Mouse (Mus musculus) cerebellum, adult 9-10 months (tissue): ENCODE results near the gene Zfp710.

Experiments used
- DNase-seq: peaks from one replicate; pipeline ENCODE4 v3.0.0; 2022

The Zfp710 gene

GRCm38 (mm10) chr7:80081586-80082554, 57.3 kb downstream of the Zfp710 start:
- no peak for DNase-seq

GRCm38 (mm10) chr7:80084484-80084931, 59.9 kb downstream of the Zfp710 start:
- DNase-seq: no peak

DNA sequence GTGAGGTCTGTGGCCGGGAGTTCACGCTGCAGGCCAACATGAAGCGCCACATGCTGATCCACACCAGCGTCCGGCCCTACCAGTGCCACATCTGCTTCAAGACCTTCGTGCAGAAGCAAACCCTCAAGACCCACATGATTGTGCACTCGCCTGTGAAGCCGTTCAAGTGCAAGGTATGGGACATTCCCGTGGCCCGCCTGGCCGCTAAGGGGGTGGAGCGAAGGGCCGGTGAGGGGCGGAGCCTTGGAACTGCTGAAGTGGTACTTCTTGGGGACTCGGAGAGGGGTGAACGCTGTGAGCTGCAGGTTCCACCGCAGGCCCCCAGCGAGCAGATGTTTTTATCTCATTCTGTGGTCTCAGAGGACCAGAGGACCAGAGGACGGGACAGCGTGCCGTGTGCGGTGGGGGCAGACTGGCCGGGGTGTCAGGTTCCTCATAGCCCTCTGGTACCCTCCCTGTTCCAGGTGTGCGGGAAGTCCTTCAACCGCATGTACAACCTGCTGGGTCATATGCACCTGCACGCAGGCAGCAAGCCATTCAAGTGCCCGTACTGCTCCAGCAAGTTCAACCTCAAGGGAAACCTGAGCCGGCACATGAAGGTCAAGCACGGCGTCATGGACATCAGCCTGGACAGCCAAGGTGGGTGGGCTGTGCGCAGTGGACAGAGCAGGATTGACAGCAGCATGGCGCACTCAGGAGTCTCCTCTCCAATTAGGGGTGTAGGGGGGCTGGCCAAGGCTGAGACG, 61.5 kb downstream of the Zfp710 start:
- DNase-seq: no peak

DNA sequence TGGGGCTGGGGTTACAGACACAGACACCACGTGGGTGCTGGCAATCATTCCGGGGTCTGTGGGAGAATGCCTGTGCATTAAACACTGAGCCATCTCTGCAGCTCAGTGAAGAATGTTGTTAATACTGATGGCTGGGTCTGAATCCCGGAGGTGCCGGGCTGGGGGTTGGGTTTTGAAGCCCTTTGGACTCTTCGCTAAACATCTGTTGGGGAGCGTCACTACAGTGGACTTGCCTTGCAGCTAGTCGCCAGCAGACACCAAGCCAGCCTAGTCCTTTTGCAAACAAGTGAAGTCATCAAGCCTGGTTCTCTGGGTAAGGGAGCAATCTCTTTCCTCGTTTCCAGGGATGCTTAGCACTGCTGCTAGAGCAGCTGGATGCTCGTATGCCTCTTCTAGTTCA, 63.6 kb downstream of the Zfp710 start:
- no peak for DNase-seq

GRCm38 (mm10) chr7:80090191-80091003, 65.8 kb downstream of the Zfp710 start:
- DNase-seq: no peak

DNA sequence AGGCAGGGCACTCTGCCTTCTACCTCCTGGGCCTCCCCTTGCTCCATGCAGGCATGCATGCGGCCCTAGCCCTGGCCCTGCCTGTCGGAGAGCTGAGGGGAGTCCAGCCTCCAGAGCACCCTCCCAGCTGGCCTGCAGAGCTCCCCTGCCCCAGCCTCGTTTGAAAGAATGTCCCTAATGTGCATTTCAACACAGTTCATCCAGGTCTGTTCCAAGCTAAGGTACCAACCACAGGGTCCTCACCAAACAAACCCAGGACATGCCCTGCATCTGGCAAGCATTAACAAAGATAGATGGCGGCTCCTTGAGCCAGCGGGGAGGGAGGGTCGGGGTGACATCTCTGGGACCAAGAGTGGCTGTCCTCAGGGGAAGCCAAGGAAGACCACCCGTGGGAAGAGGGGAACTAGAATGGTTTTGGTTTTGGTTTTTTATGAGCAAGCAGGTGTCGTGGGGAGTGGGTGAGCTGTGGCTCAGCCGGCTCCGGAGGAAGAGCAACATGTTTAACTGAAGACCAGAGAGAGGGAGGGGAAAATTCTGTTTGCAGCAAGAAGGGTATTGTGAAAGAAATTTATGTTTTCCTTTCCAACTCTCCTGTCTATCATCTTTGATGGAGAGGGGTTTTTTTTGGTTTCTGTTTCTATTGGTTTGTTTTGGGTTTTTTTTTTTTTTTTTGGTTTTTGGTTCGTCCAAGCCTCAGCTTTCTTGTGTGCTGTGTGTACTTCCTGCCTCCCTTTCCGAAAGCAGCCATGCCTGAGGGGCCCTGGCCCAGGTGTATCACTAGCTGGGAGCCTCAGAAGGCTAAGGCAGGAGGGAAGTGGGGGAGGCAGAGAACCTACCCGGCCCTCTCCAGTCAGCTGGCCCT, 66.6 kb downstream of the Zfp710 start:
- no peak for DNase-seq

DNA sequence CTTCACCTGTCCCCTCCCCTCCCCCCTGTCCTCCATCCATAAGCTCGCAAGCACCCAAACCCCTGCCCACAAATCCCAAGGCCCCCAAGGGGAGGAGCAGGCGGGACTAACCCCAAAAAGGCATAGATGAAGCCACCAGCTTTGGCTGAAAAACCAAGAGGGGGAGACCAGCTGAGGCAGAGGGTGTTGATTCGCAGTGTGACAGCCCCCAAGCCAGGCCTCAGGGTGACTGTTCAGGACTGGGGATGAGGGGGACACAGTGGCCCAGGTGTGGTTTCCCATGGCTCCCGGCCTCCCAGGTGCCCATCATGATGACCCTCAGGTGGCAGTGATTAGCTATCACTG, 67.2 kb downstream of the Zfp710 start:
- no peak for DNase-seq

DNA sequence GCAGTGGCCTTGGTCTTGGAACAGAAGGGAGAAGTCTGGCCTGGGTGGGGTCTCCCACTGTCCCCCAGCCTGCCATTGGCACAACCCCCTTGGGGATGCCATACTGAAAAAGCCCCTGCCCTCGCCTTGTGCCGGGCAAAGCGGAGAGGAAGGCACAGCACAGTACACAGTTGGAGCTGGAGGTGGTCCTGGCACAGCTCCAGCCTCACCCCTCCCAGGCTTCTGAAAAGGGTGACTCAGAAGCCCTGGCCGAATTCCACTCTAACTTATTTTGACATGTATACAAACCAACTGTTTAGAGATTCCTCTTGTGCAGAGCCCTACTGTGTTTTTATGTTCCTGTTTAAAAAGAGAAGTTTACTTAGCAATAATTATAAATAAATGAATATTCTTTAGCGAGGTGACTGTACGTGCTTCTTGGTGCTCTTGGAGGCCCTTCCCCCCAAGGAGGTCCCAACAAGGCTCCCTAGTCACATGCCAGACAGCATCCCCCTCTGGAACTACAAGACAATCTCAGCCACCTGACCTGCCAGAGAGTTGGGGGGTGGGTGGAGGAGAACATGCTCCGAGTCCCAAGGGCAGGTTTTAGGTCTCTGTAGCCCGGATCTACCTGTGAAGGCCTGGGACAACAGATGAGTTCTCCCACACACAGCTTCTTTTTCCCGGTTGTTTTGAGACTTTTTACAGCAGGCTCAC, 67.9 kb downstream of the Zfp710 start:
- no peak for DNase-seq

DNA sequence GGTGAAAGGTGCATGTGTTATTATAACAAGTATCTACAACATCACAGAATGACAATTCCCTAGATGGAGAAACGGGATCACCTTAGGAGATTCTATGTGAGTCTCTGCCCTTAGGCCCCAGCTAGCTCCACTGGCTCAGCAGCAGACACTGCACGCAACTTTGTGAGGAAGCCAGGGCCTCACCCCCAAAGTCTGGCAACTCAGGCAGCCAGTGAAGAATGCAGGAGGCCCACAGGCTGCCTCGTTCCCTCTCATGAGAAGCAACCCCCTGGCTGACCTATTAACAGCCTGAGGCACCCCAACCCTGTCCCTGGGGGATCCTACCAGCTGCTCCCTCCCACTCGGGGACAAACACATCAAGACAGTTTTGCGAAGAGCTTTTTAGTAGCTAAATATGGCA, 69.9 kb downstream of the Zfp710 start:
- DNase-seq: no peak

GRCm38 (mm10) chr7:80095598-80096309, 71.1 kb downstream of the Zfp710 start:
- DNase-seq: no peak

- DNase-seq: no peak
Observed at GRCm38 (mm10) chr7:80098389-80098976, 73.9 kb downstream of the Zfp710 start.

GRCm38 (mm10) chr7:80103335-80103734, 78.7 kb downstream of the Zfp710 start:
- DNase-seq: peak; percentile 13

DNA sequence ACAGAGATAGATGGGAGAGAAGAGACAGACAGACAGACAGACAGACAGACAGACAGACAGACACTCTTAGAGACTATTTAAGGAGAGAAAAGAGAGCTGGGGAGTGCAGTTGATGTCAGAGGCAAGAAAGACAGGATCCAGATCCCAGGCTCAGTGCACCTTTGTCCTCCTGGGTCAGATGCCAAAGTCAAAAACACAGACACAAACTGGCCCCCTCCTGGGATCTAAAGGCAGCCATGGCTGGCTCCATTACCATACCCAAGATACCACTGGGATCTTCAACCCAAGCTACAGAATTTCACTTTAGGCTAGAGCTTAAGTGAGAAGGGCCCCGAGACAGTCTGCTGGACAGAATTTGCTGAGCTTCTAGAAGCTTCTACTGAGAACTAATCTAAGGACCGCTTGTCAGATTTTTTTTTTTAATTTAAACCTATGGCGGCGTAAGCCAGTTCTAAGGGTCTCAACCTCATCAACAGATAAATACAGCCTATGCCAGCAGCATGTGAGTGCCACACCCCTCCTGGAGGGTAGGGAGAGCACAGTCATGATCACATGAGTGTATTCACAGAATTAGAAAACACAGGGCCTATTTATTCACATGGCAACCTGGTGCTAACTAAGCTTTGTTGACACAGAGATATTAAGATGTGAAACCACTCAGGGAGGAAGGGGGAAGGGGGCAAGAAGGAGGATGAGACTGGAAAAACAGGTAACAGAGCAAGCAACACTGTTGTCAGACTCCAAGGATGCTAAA, 81.2 kb downstream of the Zfp710 start:
- no peak for DNase-seq

GRCm38 (mm10) chr7:80106441-80106840, 81.8 kb downstream of the Zfp710 start:
- DNase-seq: no peak

DNA sequence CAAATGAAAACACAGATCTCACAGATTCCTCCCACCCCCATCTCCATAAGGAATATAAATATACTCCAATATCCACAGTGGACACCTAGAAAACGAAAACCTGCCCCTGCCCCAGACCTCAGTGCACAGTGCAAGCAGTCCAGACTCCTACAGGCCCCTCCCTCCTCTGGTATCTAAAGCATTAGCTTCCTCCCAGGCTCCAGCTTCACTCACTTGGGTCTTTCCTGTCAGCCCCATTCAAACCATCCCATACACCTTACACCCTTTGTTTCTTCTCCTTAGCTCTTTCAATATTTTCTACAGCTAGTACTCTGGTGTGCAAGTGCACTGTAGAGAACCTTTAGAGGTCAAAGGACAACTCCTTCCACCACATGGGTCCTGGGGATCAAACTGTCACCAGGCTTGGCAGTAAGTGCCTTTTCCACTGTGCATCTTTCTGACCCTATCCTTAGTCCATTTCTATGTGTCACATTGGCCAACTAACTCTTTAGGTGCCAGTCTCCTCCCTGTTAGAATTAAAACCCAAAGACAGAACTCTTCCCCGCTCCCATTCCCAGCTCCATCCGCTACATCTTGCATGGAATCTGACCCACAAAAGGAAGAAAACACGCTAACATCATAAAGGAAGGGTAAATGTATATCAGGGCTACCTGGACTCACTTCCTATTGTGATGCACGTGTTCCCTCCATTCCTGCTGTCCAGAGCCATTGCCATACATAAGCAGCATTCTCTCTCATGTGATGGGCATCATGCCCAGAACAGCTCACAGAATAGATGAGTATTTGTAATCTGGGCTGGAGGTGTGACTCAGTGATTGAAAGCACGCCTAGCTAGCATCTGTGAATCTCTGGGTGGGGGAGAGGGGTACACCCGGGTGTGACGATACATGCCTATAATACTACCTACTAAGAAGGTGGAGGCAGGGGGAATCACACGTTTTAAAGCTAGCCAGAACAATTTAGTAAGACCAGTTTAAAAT, 86.7 kb downstream of the Zfp710 start:
- no peak for DNase-seq

DNA sequence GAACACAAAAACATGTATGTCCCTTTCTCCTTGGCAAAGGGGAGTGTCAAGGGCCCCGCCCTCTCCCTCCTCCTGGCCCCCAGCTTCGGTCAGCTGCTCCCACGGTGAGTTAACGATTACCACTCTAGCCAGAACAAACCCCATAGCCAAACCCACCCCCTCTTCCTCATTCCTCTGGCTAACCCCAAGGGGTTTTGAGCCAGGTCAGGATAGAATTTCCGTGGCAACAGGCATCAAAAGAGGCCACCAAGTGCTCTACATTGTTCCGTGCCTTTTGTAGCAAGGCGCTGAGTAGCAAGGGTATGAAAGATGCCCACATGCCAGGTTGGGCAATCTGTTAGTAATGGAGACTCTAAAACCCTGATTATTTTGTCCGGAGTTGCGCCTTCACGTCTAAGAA, 89.4 kb downstream of the Zfp710 start:
- no peak for DNase-seq

GRCm38 (mm10) chr7:80114451-80115223, 90.0 kb downstream of the Zfp710 start:
- peak; percentile 58 for DNase-seq

DNA sequence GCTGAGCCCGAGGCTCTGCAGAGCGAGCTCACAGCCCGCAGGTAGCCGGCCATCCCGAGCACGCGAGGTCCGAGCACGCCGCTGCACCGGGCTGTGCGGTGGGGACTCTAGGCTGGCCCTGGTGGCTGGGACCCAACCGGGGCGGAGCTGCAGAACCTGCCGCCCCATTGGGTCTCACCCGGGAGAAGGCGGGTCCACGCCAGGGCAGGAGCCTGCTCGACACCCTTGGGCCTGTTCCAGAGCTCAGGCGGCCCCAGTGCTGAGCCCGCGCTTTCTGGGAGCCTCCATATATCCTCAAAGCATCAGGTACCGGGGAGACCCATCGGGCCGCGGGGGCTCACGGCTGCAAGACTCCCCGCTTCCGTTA, 90.6 kb downstream of the Zfp710 start, which contains the start of gene Idh2:
Idh2 (minus strand) TSS at position 169 of the 367 bp plus-strand sequence.
- peak; percentile 93 for DNase-seq
